Mouse (Mus musculus) myocyte (in vitro differentiated cells): ENCODE results near the gene Cask.

Source experiments
- E2F4 ChIP-seq: IDR thresholded peaks from one replicate; pipeline ENCODE4 v1.6.1; 2011; ENCODE audit warnings: mild to moderate bottlenecking, control low read depth, moderate library complexity; ENCODE audit not compliant: insufficient read depth
- MAX ChIP-seq: IDR thresholded peaks from one replicate; pipeline ENCODE4 v1.6.1; 2011; ENCODE audit warnings: low read depth, mild to moderate bottlenecking, control low read depth
- MYOD1 ChIP-seq, 3 experiments: IDR thresholded peaks; one replicate each; pipeline ENCODE4 v1.6.1; 2011; ENCODE audit warnings: control low read depth in 2 of 3, low read depth in 2 of 3, mild to moderate bottlenecking in 2 of 3, moderate library complexity in 1 of 3; ENCODE audit not compliant: insufficient read length in 2 of 3, control insufficient read depth in 1 of 3
- POLR2AphosphoS2 ChIP-seq: IDR thresholded peaks from one replicate; pipeline ENCODE4 v1.6.1; 2011; ENCODE audit warnings: low read depth, control low read depth; ENCODE audit not compliant: insufficient read length
- TCF3 ChIP-seq: IDR thresholded peaks from one replicate; pipeline ENCODE4 v1.6.1; 2011; ENCODE audit warnings: low read depth, control low read depth; ENCODE audit not compliant: insufficient read length
- USF1 ChIP-seq: IDR thresholded peaks from one replicate; pipeline ENCODE4 v1.6.1; 2011; ENCODE audit warnings: low read depth, mild to moderate bottlenecking, control low read depth, moderate library complexity

DNA sequence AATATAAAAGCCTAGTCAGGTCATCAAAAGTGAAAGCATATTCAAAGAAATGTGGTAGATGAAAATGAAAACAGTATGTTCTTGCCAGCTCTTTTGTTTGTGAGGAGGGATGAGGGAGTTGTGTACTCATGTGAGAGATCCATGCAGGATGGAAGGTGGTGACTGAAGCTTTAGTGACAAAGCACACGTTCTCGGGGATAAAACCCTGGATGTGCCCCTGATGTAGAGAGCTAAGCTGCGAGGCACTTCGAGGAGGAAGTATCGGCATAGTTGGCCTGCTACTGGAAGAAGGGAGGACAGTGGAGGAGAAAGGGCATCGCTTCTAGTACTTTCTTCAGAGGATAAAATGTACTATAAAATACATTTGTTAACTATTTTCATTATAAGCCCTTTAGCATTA is 195.3 kb downstream of the Cask start:
- no peak for TF ChIP-seq MAX
- TF ChIP-seq USF1, result no peak
- TF ChIP-seq TCF3, result no peak
- TF ChIP-seq E2F4, result no peak
- no peak for TF ChIP-seq MYOD1 (IDR thresholded peaks at IDR 0.05; ENCODE audit: control insufficient read depth in 1 of 3, insufficient read length in 2 of 3, low read depth in 2 of 3)
- no peak for TF ChIP-seq POLR2AphosphoS2
